Comparison of ENCODE assay signal across 9 mouse cellular contexts in genomic region chr8:105788241-105788640, GRCm38 (mm10). TPM values are rescaled to one million over a fixed set of nuclear protein-coding genes. Genes with fewer than 3 reads are reported as not detected.
DNase-seq lines count a peak whose midpoint lies in the region; ATAC-seq lines count a peak whose summit lies in the region.
"Had no signal": no experiment of that assay in that cellular context is flagged by ENCODE, and none has a peak within 500 bp of the region (broad histone marks: within the 10 kb centered on the region; RNA-seq: fewer than 3 reads in every experiment).

No protein-coding gene starts in this region.

- no peaks in the 10 kb centered on the region for H3K27me3 ChIP-seq in limb, embryonic 10.5 days (ENCODE audit: low read depth, poor library complexity, severe bottlenecking)
- H3K27me3 ChIP-seq: limb, embryonic 15.5 days had no signal

- peaks cover 65% of the 10 kb centered on the region for H3K36me3 ChIP-seq in limb, embryonic 10.5 days

- WGBS in limb, embryonic 10.5 days = 94% methylated on average over 2 of the region's 2 CpGs

- intact Hi-C loops in gastrocnemius, postnatal 14 days (cut with DNase I; ENCODE audit: low total_unique reads) = no loop called here

- peak; percentile 33 for DNase-seq in gastrocnemius, adult 18-20 months (ENCODE audit: low spot score)
- DNase-seq in gastrocnemius, postnatal 14 days = no peak
- peak; percentile 34 for DNase-seq in right cerebral cortex, postnatal 14 days
- no peak for DNase-seq in right cerebral cortex, postnatal 25 days
- DNase-seq in limb, embryonic 10.5 days (ENCODE audit: low spot score) = peak; percentile 76
- DNase-seq in retina, embryonic 14.5 days (ENCODE audit: low spot score) = peak; percentile 71
- no peak for DNase-seq in layer of hippocampus, adult 9-11 months

- H3K27ac ChIP-seq in limb, embryonic 10.5 days = no peak overlapping the region
- H3K27ac ChIP-seq: limb, embryonic 15.5 days had no signal

- peak; percentile 70 for ATAC-seq in common myeloid progenitor, adult 5-6 weeks (replicated peaks; ENCODE audit: low read depth, poor library complexity, severe bottlenecking)

- no peaks in the 10 kb centered on the region for H3K9me3 ChIP-seq in limb, embryonic 10.5 days (replicated peaks)
- H3K9me3 ChIP-seq: limb, embryonic 15.5 days had no signal

- H3K4me1 ChIP-seq in limb, embryonic 10.5 days = no peaks in the 10 kb centered on the region
- H3K4me1 ChIP-seq: limb, embryonic 15.5 days had no signal

- H3K4me3 ChIP-seq in limb, embryonic 10.5 days = no peak overlapping the region
- H3K4me3 ChIP-seq: limb, embryonic 15.5 days had no signal

RNA-seq across cellular contexts. Expression of gene Gfod2, which starts 29.8 kb away (rescaled TPM):
- total RNA-seq in gastrocnemius, adult 18-20 months (2021) = 1 to 10 TPM; 6.9 to 8.4 TPM
- total RNA-seq in gastrocnemius, postnatal 14 days (2021) = 1 to 10 TPM; 7.8 to 7.9 TPM
- total RNA-seq in common myeloid progenitor, adult 5-6 weeks (2017) = 0.92 and 3.7 TPM in 2 replicates
- 25.4 and 29.8 TPM in 2 replicates for polyA plus RNA-seq in limb, embryonic 10.5 days (2016; fragmentation: Nextera tagmentation; extraction: Ambion mirVana)

RNA-seq across cellular contexts. Expression of gene Ranbp10, which starts 38.9 kb away (rescaled TPM):
- total RNA-seq in gastrocnemius, adult 18-20 months (2021) = 10 to 100 TPM; 25.6 to 27.4 TPM
- 10 to 100 TPM; 20.1 to 20.2 TPM for total RNA-seq in gastrocnemius, postnatal 14 days (2021)
- total RNA-seq in common myeloid progenitor, adult 5-6 weeks (2017) = 9.4 and 13.4 TPM in 2 replicates
- 11.5 and 14.9 TPM in 2 replicates for polyA plus RNA-seq in limb, embryonic 10.5 days (2016; fragmentation: Nextera tagmentation; extraction: Ambion mirVana)

RNA-seq across cellular contexts. Expression of gene Tsnaxip1, which starts 39.3 kb away (rescaled TPM):
- not detected for total RNA-seq in gastrocnemius, adult 18-20 months (2021)
- total RNA-seq in gastrocnemius, postnatal 14 days (2021) = not detected
- total RNA-seq in common myeloid progenitor, adult 5-6 weeks (2017) = not detected in 2 replicates
- 0.10 and 0.14 TPM in 2 replicates for polyA plus RNA-seq in limb, embryonic 10.5 days (2016; fragmentation: Nextera tagmentation; extraction: Ambion mirVana)

Comparison
In these comparisons a context has a peak if more than half of its experiments do, and no peak if none do; other contexts are left out.
1. DNase-seq: peak in gastrocnemius, adult 18-20 months (single experiment), right cerebral cortex, postnatal 14 days (single experiment), limb, embryonic 10.5 days (single experiment) and retina, embryonic 14.5 days (single experiment); none in gastrocnemius, postnatal 14 days (single experiment), right cerebral cortex, postnatal 25 days (single experiment) and layer of hippocampus, adult 9-11 months (single experiment).